Mouse (Mus musculus) testis, adult 2 months (tissue): ENCODE measurements around the gene Zfp931. TPM values are rescaled to one million over a fixed set of nuclear protein-coding genes. Genes with fewer than 3 reads are reported as not detected.
"Not testable (repeated sequence)": the region's sequence is repeated elsewhere in the genome, so short reads cannot be mapped to it uniquely, and the experiment has no call there.

Experiments
- H3K27ac ChIP-seq: fragments of 200-500 bp; 2 replicates; pipeline ENCODE4 v1.5.1; 2012; ENCODE audit warnings: low read depth, low read length; ENCODE audit not compliant: control insufficient read depth, insufficient read depth
- H3K27me3 ChIP-seq: fragments of 200-500 bp; 2 replicates; pipeline ENCODE4 v1.6.1; 2012; ENCODE audit warnings: mild to moderate bottlenecking, low read length, moderate library complexity; ENCODE audit not compliant: control insufficient read depth, insufficient read depth
- H3K36me3 ChIP-seq: fragments of 200-500 bp; 2 replicates; pipeline ENCODE4 v1.6.1; 2012; ENCODE audit warnings: mild to moderate bottlenecking, low read length; ENCODE audit not compliant: control insufficient read depth, insufficient read depth
- H3K4me1 ChIP-seq: fragments of 200-500 bp; 2 replicates; pipeline ENCODE4 v1.6.1; 2012; ENCODE audit warnings: low read length; ENCODE audit not compliant: control insufficient read depth, insufficient read depth
- H3K4me3 ChIP-seq: fragments of 200-500 bp; 2 replicates; pipeline ENCODE4 v1.5.1; 2012; ENCODE audit warnings: low read depth, mild to moderate bottlenecking, low read length, moderate library complexity, mixed read lengths; ENCODE audit not compliant: control insufficient read depth
- CTCF ChIP-seq: fragments of 200-500 bp; IDR thresholded peaks from 2 replicates; pipeline ENCODE4 v1.5.1; 2012; ENCODE audit warnings: low read depth, mild to moderate bottlenecking, inconsistent platforms, low read length, moderate library complexity; ENCODE audit not compliant: control insufficient read depth, insufficient read depth, insufficient replicate concordance
- POLR2A ChIP-seq: fragments of 200-500 bp; IDR thresholded peaks from 2 replicates; pipeline ENCODE4 v1.6.1; 2012; ENCODE audit warnings: low read depth, mild to moderate bottlenecking, inconsistent platforms, low read length, moderate library complexity; ENCODE audit not compliant: control insufficient read depth
- polyA plus RNA-seq: library from polyadenylated mRNA; depleted of rRNA; stranded (reverse); fragments of >200 nt; gene quantifications from 2 replicates; pipeline ENCODE4 v1.2.3, GENCODE M21; 2012; rRNA removed

The Zfp931 gene
- polyA plus RNA-seq: 0.17 and 0.32 TPM in 2 replicates

DNA sequence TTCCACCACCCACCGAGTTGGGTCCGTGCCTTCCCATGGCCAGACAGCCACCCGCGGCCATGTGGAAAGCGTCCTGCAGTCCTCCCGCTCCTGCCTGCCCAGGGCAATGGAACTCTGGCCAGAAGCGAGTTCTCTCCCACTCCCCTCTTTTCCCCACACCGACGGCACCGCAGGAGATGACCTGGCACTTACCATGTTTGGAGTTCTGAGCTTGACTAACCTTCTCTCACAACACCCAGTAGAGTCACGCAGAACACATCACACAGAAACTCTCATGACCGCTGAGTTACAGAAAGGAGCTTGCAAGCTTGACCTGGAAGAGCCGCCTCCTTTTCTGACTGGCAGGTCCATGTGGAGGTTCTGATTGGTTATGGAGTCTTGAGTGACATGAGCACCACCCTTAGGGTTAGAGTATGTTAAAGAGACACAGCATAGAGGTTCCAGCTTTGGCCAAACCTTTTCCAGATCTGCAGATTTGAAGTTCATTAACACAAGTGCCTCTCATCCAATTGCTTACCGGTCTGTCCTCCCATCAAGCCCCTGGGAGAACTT lies at the start of gene Zfp931:
TSS of gene Zfp931 (minus strand) at position 311 of the 552 bp plus-strand sequence.
- H3K27me3 ChIP-seq, H3K4me1 ChIP-seq, H3K27ac ChIP-seq, H3K36me3 ChIP-seq: not testable (repeated sequence)
- H3K4me3 ChIP-seq: peak within 1 kb of the TSS; percentile 50

DNA sequence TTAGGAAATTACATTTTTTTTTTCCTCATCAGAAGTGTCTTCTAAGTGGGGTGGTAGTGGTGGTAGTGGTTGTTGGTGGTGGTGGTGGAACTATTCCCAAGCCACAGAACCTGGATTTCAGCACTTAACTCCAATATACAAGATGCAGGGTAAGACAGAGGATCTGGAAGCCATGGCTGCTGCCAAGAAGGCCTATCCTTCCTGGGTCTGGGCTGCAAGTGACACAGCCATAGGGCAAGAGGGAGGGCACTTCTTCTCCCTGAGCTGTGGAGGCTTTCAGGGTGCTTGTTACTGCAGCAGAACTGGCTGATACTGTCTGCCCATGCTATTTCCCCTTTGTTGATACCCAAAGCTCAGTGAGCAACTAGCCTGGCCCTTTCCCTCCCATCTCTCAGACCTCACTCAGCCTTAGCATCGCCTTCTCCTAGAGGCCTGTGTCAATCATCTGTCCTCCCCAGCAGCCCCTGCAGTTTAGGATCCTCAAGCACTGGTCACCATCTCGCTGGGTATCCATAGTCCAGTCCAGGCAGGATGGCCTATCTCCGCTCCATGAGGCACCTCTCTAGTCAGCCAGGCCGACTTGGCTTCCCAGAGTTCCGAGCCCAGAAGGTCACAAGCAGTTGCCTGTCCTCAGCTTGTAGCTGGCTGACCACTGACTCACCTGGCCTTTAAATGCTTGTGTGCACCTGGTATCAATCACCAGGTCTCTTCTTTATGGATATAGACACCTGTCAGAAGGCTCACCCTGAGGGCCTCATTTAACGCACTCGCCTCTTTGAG lies 48.0 kb upstream of the Zfp931 start:
- TF ChIP-seq CTCF (no peak), POLR2A (no peak)
- H3K36me3 ChIP-seq: no peaks in the 10 kb centered on the region
- H3K4me3 ChIP-seq: no peak overlapping the region
- no peaks in the 10 kb centered on the region for H3K27me3 ChIP-seq
- H3K27ac ChIP-seq: no peak overlapping the region
- H3K4me1 ChIP-seq: no peaks in the 10 kb centered on the region

DNA sequence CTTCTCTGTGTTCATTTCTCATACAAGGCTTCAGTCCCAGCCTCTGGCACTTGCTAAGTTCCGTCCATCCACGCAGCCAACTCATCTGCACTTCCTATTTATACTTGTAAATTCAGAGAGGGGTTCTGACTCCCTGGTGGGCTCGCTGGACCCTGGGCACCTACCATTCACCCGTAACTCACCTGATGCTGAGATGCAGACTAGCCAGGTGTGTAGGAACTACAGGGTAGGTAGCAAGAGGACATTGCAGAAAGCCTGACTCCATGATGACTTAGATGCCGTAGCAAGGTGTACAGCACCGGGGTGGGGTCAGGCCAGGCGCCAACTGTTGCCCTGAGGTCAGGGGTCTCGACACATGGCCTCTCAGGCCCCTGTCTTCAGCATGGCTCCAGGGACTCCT lies 47.2 kb upstream of the Zfp931 start:
- H3K27me3 ChIP-seq: no peaks in the 10 kb centered on the region
- H3K27ac ChIP-seq: no peak overlapping the region
- H3K4me1 ChIP-seq: no peaks in the 10 kb centered on the region
- H3K36me3 ChIP-seq: no peaks in the 10 kb centered on the region
- TF ChIP-seq CTCF (no peak), POLR2A (no peak)
- H3K4me3 ChIP-seq: no peak overlapping the region

DNA sequence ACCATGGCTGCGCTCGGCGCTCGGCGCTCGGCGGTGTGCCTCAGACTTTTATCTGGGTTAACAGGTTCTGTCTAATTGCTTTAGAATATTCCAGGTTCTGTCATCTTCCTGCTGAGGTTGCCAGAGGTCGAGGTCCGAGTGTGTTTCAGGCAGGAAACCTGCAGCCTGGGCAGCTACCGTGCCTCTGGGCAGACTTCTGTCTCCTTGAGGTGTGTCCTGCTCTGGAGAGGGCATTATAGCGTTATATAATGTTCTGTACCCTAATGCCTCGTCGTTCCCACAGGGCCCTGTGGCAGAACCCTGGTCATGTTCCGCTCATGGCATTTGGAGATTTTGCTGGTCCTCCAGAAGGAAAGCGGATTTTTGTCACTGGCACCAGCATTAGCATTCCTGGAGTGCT lies 45.2 kb upstream of the Zfp931 start:
- no peak for TF ChIP-seq POLR2A
- no peak for TF ChIP-seq CTCF
- Histone ChIP-seq H3K4me1 (peaks cover 10% of the 10 kb centered on the region), H3K27ac (no peak overlapping the region), H3K4me3 (no peak overlapping the region), H3K27me3 (no peaks in the 10 kb centered on the region), H3K36me3 (no peaks in the 10 kb centered on the region)

DNA sequence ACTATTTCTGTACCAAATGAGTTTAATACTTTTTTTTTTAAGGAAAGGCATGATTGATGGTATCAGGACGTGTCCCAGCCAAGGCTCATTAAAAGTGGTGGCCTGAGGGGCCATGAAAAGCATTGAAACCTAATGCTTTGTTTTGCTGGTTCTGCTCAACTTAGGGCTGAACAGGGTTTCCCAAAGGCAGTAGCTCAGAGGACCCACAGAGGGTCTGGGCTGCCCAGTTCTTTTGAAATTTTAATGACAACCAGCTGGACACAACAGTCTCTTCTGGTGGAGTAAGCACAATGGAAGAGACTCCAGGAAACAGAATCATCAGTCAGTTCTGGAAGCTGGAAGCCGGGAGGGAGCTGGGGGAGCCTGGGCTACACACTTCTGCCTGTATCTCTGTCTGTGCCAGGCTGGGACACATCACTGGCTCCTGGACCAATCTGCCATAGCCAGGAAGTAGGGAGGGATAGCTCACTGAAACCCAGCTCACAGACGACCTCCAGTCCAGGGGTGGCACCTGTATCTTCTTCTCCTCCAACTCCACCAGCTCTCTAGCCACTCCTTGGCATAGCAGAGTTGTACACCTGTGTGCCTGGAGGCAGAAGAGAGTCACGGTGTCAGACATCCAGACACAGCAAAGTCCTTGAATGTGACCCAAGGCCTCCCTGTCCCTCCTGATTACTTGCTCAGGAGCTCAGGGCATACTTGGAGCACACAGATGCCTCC lies 43.8 kb upstream of the Zfp931 start:
- Histone ChIP-seq H3K4me3 (no peak overlapping the region), H3K36me3 (no peaks in the 10 kb centered on the region), H3K27me3 (no peaks in the 10 kb centered on the region), H3K27ac (no peak overlapping the region), H3K4me1 (peaks cover 10% of the 10 kb centered on the region)
- TF ChIP-seq CTCF: no peak
- TF ChIP-seq POLR2A: no peak

DNA sequence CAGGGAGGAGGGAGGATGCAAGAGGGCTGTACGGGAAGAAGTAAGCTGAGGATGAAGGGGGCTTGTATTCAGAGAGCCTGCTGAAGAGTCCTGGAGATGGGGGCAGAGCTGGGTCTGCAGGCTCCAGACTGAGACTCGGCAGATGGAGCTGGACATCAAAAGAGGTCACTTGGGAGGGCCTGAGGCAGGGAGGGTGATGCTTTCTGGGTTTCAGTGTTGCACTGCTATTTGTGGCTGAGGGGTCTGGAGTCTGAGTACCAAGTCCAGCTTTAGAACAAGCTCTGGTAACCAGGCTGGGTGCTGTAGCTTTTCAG lies 43.1 kb upstream of the Zfp931 start:
- H3K27me3 ChIP-seq: no peaks in the 10 kb centered on the region
- TF ChIP-seq POLR2A: no peak
- TF ChIP-seq CTCF: no peak
- no peak overlapping the region for H3K27ac ChIP-seq
- H3K36me3 ChIP-seq: no peaks in the 10 kb centered on the region
- H3K4me1 ChIP-seq: peaks cover 10% of the 10 kb centered on the region
- no peak overlapping the region for H3K4me3 ChIP-seq

DNA sequence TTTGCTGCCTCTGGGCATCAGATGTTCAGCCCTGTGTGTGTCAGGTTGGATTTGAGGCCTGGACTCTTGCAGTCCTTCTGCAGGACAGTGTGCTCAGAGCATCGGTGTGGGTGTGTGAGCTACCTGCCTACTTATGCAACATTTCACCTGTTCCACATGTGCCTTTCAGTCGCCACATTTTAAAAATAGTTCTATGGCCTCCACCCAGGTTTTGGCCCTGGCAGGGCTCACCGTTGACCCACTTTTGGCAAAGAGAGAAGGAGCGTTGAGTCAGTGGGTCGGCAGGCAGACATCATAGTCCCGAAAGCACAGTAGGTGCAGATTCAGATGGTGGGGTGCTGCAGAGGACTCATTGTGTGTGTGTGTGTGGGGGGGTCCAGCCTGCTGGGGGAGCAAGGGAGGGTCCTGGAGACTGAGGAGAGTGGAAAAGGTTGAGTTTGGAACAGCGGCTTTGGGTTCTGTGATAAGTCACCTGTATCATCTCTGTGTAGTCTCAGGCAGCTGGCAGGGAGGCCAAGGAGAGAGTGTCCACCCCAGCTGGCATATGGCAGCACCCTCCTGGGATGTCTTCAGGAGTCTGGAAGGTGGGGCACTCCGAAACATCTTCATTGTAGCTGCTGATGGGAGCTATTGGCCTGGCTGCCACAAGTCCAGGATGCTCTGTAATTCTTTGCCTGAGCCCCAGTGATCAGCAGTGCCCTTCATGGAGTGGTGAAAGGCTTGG lies 42.5 kb upstream of the Zfp931 start:
- peaks cover 10% of the 10 kb centered on the region for H3K4me1 ChIP-seq
- H3K27ac ChIP-seq: no peak overlapping the region
- H3K4me3 ChIP-seq: no peak overlapping the region
- no peak for TF ChIP-seq POLR2A
- no peak for TF ChIP-seq CTCF
- H3K27me3 ChIP-seq: no peaks in the 10 kb centered on the region
- H3K36me3 ChIP-seq: no peaks in the 10 kb centered on the region
